Mouse (Mus musculus) adrenal gland, adult 8-10 months (tissue): Measurements from ENCODE around the gene Agrp. TPM values are rescaled to one million over a fixed set of nuclear protein-coding genes. Genes with fewer than 3 reads are reported as not detected.
"Not testable (repeated sequence)": the region's sequence is repeated elsewhere in the genome, so short reads cannot be mapped to it uniquely, and the experiment has no call there.

Experiments
- DNase-seq: peaks from one replicate; pipeline ENCODE4 v3.0.0; 2022
- total RNA-seq, 4 experiments: library from RNA; stranded (reverse); gene quantifications; 2 replicates each; pipeline ENCODE4 v1.2.4; 2022

The Agrp gene
- total RNA-seq, 4 experiments from 2014 or later, result 0.97 to 11.6 (median 4.2) TPM

DNA sequence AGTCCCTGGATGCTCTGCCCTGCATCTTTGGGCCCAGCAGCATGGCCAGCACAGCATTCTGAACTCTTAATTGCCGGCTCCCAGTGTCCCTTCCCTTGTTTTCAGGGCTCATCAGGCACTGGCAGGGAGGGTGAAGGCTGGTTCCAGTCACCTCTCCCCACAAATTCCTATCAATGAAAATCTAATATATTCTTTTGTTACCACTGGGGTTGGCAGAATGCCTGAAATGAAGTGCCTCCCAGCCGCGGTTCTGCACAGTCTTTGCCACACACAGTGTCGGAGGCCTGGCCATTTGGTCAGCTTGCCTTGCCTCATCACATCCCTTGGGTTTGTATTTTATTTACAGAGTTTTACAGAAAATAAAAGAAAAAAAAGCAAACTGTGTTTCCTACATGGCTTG is 15.4 kb downstream of the Agrp start:
- DNase-seq, result no peak

- DNase-seq, result no peak
These were observed 16.1 kb downstream of the Agrp start for GRCm38 (mm10) chr8:105620946-105621720.

DNA sequence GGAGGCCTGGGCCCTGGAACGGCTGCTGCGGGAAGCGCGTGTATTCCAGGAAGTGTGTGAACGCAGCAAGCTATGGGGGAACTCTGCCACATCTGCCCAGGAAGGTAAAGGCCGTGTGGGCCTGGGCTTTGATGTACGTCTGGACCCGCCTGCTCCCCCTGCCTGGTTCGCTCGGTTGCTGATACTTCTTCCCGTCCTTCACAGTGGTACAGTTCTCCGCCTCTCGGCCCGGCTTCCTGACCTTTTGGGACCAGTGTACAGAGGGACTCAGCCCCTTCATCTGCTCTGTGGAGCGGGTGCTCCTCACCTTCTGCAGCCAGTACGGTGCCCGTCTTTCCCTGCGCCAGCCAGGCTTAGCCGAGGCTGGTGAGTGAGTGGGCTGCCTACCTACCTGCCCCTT is 17.0 kb downstream of the Agrp start:
- DNase-seq, result no peak

DNA sequence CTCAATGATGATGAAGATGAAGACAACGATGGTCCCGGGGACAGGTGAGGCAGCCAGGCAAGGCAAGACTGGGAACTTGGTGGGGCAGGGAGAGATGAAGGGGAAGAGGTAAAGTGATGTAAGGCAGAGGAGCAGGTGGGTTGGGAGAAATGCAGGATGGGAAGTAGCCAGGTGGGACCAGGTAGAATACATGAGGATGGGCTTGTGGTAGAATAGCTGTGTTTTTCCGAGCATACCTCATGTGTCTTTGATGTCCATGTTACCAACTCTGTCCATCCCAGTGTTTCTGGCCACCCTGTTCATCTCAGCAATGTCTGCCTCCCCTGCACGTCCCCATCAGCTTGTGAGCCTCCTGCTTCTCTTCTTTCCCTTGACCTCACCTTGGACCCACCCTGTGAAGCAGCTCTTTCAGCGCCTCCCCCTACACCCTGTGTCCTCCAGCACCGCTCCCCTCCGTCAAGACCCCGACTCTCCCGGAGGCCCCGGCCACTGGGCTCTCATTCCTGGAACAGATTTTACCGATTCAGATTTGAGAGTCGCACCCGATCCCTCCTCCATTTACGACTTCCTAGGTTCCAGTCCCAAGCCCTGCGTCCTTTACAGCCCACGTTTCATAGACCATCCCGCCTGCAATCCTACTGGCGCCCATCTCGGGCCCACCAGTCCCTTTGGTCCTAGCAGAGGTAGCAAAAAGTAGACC is 18.2 kb downstream of the Agrp start:
- no peak for DNase-seq

DNA sequence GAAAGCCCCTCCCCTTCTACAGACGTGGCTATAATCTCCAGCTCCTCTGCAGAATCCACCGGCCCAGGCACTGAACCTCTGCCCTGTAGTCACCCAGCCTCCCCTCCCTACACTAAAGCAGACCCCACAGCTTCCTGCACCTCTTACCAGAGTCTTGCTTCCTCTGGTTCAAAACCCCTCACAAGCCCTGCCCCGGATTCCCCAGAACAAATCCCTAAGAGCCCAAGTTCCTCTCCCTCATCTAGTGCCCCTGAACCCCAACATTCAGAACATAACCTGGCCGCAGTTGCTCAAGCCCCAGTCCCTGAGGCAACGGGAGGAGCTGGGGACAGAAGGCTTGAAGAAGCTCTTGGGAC is 18.9 kb downstream of the Agrp start:
- DNase-seq, result no peak

DNA sequence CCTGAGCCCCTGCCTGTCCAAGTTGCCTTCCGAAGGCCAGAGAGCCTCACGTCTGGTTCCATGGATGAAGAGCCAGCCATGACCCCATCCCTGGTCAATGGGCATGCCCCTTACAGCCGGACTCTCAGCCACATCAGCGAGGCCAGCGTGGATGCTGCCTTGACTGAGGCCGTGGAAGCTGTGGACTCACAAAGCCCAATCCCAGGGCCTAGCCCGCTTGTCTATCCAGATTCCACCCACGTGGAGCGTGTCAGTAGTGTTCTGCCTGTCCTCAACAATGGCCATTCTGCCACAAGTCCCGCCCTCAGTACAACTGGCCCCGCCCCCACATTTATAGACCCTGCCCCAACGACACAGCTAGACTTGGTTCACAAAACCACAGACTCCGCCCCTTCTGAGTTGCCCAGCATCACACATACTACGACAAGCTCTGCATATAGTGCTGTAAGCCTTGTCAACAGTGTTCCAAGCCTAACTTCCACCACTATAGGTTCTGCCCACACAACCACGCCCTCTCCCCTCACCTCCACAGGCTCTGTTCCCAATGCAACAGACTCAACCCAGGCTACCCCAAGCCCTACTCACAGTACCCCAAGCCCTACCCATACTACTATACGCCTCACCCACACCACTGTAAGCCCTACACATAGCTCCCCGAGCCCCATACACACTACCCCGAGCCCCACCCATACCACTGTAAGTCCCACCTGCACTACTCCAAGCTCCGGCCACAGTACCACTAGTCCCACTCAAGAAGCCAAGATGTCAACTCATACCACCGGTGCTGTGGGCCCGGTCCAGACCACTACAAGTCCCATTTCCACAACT is 19.5 kb downstream of the Agrp start:
- DNase-seq, result no peak

GRCm38 (mm10) chr8:105615942-105616341 is 21.3 kb downstream of the Agrp start:
- DNase-seq, result no peak

- peak; percentile 64 for DNase-seq
These were observed 23.2 kb downstream of the Agrp start for GRCm38 (mm10) chr8:105613830-105614511.

- DNase-seq, result no peak
These were observed 24.2 kb downstream of the Agrp start for GRCm38 (mm10) chr8:105613037-105613436.

- no peak for DNase-seq
These were observed 25.4 kb downstream of the Agrp start for GRCm38 (mm10) chr8:105611836-105612235.

- DNase-seq, result no peak
These were observed 27.4 kb downstream of the Agrp start for GRCm38 (mm10) chr8:105609771-105610170.

GRCm38 (mm10) chr8:105609355-105609754 is 27.8 kb downstream of the Agrp start:
- no peak for DNase-seq

GRCm38 (mm10) chr8:105607684-105608083 is 29.5 kb downstream of the Agrp start:
- no peak for DNase-seq

DNA sequence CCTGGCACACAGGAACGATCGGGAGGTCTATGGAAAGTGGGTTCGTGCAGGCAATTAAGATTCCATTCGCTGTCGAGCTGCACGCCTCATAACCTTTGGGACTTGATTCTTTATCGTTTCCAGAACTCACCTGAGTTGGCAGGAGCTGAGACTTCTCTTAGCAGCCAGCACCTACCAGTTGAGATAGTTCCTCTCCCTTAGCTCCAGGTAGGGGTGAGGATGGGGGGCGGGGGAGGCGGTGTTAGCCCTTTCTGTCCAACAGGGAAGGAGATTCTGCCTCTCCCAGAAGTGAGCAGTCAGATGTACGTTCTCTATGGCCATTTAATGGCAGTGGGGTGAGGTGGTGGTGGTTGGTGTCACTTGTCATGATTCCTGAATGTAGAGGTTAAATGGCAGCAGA is 30.1 kb downstream of the Agrp start:
- no peak for DNase-seq

GRCm38 (mm10) chr8:105606189-105607023 is 30.8 kb downstream of the Agrp start:
- DNase-seq, result peak; percentile 81

- DNase-seq, result no peak
These were observed 31.6 kb downstream of the Agrp start for GRCm38 (mm10) chr8:105605491-105606188.

- DNase-seq, result peak; percentile 62
These were observed 32.3 kb downstream of the Agrp start, which contains the start of gene Ripor1 for GRCm38 (mm10) chr8:105604804-105605381. TSS of gene Ripor1 (plus strand) at chr8:105605255.

DNA sequence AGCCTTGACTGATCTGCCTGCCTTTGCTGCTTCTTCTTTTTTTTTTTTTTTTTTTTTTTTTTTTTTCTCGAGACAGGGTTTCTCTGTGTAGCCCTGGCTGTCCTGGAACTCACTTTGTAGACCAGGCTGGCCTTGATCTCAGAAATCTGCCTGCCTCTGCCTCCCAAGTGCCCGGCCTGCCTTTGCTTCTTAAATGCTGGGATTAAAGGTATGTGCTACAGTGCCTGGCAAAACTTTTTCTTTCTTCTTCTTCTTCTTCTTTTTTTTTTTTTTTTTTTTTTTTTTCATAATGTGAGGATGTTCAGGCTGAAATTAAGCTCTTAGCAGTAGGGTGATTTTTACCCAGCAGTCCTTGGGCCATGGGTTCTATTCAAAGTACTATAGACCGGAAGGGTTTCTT is 34.7 kb downstream of the Agrp start:
- DNase-seq, result not testable (repeated sequence)

GRCm38 (mm10) chr8:105601301-105601700 is 35.9 kb downstream of the Agrp start:
- DNase-seq, result no peak

- DNase-seq, result no peak
These were observed 38.4 kb downstream of the Agrp start for GRCm38 (mm10) chr8:105598777-105599176.
